Mouse (Mus musculus) intestine, embryonic 16.5 days (tissue): Measurements from ENCODE around the gene Ank3. TPM values are rescaled to one million over a fixed set of nuclear protein-coding genes. Genes with fewer than 3 reads are reported as not detected.

Source experiments
- ATAC-seq: fragments of 200-750 bp; cut with Nextera tagmentation; 2 replicates; pipeline ENCODE4 v1.8.0; 2017; ENCODE audit warnings: moderate TSS enrichment, moderate library complexity
- H3K27ac ChIP-seq: fragments of 300-500 bp; sonication (generic); 2 replicates; pipeline ENCODE4 v1.5.1; 2014; ENCODE audit warnings: mild to moderate bottlenecking, low read length
- H3K27me3 ChIP-seq: fragments of 300-500 bp; sonication (generic); replicated peaks from 2 replicates; pipeline ENCODE4 v1.6.1; 2014; ENCODE audit warnings: low read length, control low read depth, mixed read lengths; ENCODE audit not compliant: control insufficient read depth, insufficient read depth
- H3K36me3 ChIP-seq: fragments of 300-500 bp; sonication (generic); 2 replicates; pipeline ENCODE4 v1.6.1; 2014; ENCODE audit warnings: low read length, control low read depth; ENCODE audit not compliant: control insufficient read depth, insufficient read depth
- H3K4me1 ChIP-seq: fragments of 300-500 bp; sonication (generic); 2 replicates; pipeline ENCODE4 v1.6.1; 2014; ENCODE audit warnings: low read length, control low read depth, mixed read lengths; ENCODE audit not compliant: control insufficient read depth, insufficient read depth
- H3K4me2 ChIP-seq: fragments of 300-500 bp; sonication (generic); 2 replicates; pipeline ENCODE4 v1.6.1; 2014; ENCODE audit warnings: low read depth, low read length, control low read depth
- H3K4me3 ChIP-seq: fragments of 300-500 bp; sonication (generic); 2 replicates; pipeline ENCODE4 v1.5.1; 2014; ENCODE audit warnings: mild to moderate bottlenecking, low read length
- H3K9ac ChIP-seq: fragments of 300-500 bp; sonication (generic); 2 replicates; pipeline ENCODE4 v1.6.1; 2014; ENCODE audit warnings: low read depth, low read length
- H3K9me3 ChIP-seq: fragments of 300-500 bp; sonication (generic); 2 replicates; pipeline ENCODE4 v1.6.1; 2016; ENCODE audit warnings: low read length, control low read depth; ENCODE audit not compliant: control insufficient read depth
- WGBS: fragments of 180-500 bp; shearing (Covaris S2); extraction: QIAGEN DNeasy Blood & Tissue Kit; methylation state at CpG from one replicate; pipeline ENCODE4 v1.1.7; 2014; 5-methylcytosine and 5-hydroxymethylcytosine counted together
- polyA plus RNA-seq: library from polyadenylated mRNA; unstranded; fragments of >200 nt; fragmentation: Nextera tagmentation; extraction: Ambion mirVana; gene quantifications from 2 replicates; pipeline ENCODE4 v1.2.1, GENCODE M21; 2015

Gene Ank3
- polyA plus RNA-seq, 1 experiment from 2014 or later: 21.7 TPM

DNA sequence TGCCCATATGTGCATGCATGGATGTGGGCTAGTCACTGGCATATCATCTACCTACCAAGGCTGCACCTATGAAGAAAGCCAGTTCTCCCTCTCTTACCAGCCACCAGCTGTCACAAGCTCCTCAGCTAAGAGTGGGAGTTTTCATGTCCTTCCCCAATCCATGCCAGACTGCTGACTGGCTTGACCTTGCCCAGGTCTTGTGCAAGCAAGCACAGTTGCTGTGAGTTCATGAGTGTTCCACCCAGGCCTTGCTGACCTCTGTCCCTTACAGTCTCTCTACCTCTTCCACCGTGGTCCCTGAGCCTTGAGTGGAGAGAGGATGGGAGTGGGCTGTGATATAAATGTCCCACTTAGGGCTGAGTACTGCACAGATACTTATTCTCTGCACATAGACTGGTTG lies 287.8 kb downstream of the Ank3 start:
- Histone ChIP-seq H3K9ac (no peak overlapping the region), H3K27ac (no peak overlapping the region), H3K36me3 (no peaks in the 10 kb centered on the region), H3K9me3 (no peaks in the 10 kb centered on the region), H3K4me2 (no peak overlapping the region), H3K4me3 (no peak overlapping the region), H3K4me1 (peaks cover 6% of the 10 kb centered on the region; the same call in 1 of the 2 replicates), H3K27me3 (no peaks in the 10 kb centered on the region)
- no peak for ATAC-seq
- WGBS: 85% methylated on average over 1 of the region's 1 CpGs

DNA sequence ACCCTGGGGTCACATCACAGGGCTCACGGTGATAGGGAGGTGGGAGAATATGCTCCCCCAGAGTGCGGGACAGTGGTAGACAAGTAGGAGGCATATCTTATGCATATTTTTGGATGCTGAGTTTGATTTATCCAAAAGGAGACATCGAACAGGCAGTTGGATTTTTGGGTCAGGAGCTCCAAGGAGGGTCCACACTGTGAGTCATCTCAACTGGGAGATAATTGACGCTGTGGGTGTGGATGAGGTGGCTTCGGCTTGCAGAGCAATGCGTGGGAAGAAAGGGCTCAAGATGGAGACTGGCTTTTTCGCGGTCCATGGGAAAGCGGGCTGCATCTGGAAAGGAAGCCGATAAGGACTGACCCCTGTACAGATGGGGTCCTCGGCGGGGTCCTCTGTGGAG lies 290.5 kb downstream of the Ank3 start:
- no peaks in the 10 kb centered on the region for H3K36me3 ChIP-seq
- no peaks in the 10 kb centered on the region for H3K9me3 ChIP-seq
- H3K4me3 ChIP-seq: no peak overlapping the region
- no peak for ATAC-seq
- H3K4me2 ChIP-seq: no peak overlapping the region
- H3K4me1 ChIP-seq: peaks cover 6% of the 10 kb centered on the region; the same call in 1 of the 2 replicates
- 90% methylated on average over 12 of the region's 12 CpGs for WGBS
- H3K9ac ChIP-seq: no peak overlapping the region
- no peak overlapping the region for H3K27ac ChIP-seq
- H3K27me3 ChIP-seq: no peaks in the 10 kb centered on the region

DNA sequence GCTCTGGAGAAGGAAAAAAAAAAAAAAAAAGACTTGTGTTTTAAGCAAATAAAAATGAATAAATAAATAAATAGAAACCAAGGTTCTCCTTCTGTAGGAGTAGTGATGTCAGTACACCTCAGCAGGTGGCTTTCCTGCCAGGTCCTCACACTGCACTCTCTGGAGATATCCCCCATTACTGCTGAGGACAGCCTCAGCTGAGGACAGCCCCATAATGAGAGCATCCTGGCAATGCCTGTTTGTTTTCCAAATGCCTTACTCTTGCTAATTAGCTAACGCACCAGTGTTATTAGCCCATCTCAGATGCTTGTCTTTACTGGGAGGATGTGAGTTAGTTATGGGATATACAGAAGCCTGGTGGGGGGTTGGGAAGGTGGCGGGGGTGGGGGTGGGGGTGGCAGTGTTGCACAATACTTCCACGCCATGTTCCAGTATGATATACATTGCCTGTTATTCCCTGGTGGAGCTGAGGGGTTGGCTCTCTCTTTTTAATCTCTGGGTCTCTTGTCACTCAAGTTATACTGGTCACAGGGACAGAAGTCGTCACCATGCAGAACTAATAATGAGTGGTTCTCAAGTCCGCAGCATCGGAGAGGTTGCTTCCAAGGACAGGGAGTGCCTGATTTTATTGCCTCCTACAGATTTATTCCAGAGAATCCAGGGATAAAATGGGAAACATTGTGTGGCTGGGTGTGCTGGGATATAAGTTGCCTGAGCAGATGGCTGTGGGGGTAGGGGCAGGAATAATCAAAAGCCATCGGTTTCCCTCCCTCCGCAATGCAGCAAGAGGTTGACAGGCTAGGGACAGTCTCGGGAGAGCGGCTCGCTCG lies 291.8 kb downstream of the Ank3 start:
- Histone ChIP-seq H3K9me3 (peaks cover 4% of the 10 kb centered on the region; the same call in 1 of the 2 replicates), H3K9ac (no peak overlapping the region; the same call in 1 of the 2 replicates), H3K4me1 (peaks cover 6% of the 10 kb centered on the region; the same call in 1 of the 2 replicates), H3K27ac (no peak overlapping the region), H3K36me3 (no peaks in the 10 kb centered on the region), H3K27me3 (no peaks in the 10 kb centered on the region), H3K4me2 (peak overlapping the region; percentile 38), H3K4me3 (peak overlapping the region; percentile 16; the same call in 1 of the 2 replicates)
- ATAC-seq: peak; percentile 38; the same call in 1 of the 2 replicates
- WGBS: 21% methylated on average over 12 of the region's 12 CpGs

DNA sequence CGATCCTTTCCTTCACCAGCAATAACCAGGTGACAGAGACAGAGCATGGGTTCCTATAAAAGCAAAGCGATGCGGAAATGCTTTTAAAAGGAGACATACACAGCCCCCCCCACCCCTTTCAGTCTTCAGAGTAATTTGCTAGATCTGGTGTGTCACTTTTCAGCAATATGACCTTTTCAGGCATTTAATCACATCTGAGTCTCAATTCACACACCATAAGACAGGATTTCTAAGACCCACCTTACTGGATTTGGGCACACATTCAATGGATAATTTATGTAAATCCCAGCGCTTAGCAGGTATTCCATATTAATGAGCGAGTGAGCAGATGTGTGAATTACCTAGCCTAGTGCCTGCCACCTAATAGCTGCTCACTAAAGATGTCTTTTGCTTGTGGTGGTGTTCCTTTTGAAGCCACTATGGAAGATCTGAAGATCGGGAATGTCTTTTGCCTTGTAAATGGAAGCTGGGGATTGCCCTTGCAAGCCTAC lies 292.4 kb downstream of the Ank3 start:
- Histone ChIP-seq H3K4me2 (peak overlapping the region; percentile 38), H3K27ac (no peak overlapping the region), H3K9ac (no peak overlapping the region; the same call in 1 of the 2 replicates), H3K36me3 (no peaks in the 10 kb centered on the region), H3K27me3 (no peaks in the 10 kb centered on the region), H3K4me3 (peak overlapping the region; percentile 16; the same call in 1 of the 2 replicates), H3K9me3 (peaks cover 4% of the 10 kb centered on the region; the same call in 1 of the 2 replicates), H3K4me1 (peaks cover 6% of the 10 kb centered on the region; the same call in 1 of the 2 replicates)
- 29% methylated on average over 6 of the region's 6 CpGs for WGBS
- no peak for ATAC-seq

DNA sequence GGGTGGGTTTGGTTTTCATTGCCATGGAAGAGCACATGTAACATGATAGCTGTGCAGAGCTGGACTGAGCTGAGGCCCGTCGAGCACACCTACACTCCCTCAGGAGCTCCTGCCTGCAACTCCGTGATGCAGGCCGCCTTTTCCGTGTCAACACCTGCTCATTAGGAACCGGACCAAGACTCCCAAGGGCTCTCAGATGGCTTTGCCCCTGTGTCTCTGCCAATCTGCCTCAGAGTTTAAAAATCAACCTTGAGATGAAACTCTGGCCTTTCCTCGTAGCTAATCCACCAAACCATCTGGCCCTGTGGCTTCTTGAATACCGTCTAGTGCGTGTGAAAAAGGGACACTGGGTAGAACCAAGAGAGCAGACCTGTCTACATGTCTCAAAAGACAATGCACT lies 297.4 kb downstream of the Ank3 start:
- WGBS: 90% methylated on average over 9 of the region's 9 CpGs
- Histone ChIP-seq H3K4me1 (no peaks in the 10 kb centered on the region), H3K9me3 (peaks cover 4% of the 10 kb centered on the region; the same call in 1 of the 2 replicates), H3K9ac (no peak overlapping the region), H3K4me3 (no peak overlapping the region), H3K27ac (no peak overlapping the region), H3K36me3 (no peaks in the 10 kb centered on the region), H3K27me3 (no peaks in the 10 kb centered on the region), H3K4me2 (no peak overlapping the region)
- no peak for ATAC-seq

DNA sequence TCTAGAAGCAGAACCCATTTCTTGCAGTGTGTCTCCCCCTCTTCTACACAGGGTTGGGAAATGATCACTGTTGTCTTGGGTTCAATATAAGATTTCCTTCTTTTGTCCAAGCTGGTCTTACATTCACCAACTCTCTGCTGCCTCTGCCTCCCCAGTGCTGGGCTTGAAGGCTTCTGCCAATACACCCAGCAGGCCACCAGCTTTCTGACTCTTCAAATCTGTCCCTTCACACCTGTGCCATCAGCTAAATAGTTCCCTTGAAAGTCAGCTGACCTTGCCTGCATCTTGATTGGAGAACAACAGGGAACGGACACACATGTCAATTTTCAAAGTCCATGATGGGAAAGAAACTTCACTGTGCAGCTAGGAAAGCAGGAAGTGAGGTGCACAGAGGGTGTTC lies 300.1 kb downstream of the Ank3 start:
- no peak overlapping the region for H3K27ac ChIP-seq
- no peaks in the 10 kb centered on the region for H3K4me1 ChIP-seq
- WGBS: 73% methylated on average over 1 of the region's 1 CpGs
- no peak overlapping the region for H3K4me3 ChIP-seq
- H3K36me3 ChIP-seq: no peaks in the 10 kb centered on the region
- no peaks in the 10 kb centered on the region for H3K27me3 ChIP-seq
- H3K9me3 ChIP-seq: peaks cover 4% of the 10 kb centered on the region; the same call in 1 of the 2 replicates
- no peak for ATAC-seq
- no peak overlapping the region for H3K9ac ChIP-seq
- no peak overlapping the region for H3K4me2 ChIP-seq

DNA sequence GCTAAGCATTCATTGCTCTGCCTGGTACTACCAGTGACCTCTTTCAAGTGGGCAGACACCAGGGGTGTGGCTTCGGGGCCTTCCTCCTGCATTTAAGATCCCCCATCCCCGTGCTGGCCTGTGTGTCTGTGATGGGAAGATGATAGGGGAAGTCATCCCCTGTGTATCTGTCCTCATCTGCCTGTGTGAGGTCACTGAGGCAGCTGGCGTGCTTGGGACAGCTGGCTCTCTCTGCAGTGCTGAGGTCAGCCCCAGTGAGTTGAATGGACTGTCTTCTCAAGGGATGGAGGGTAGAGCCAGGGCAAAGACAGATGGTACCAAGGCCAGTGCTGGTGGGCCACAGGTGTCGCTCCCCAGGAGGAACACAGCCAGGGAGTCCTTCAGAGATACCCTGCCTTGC lies 302.7 kb downstream of the Ank3 start:
- Histone ChIP-seq H3K27ac (no peak overlapping the region), H3K36me3 (no peaks in the 10 kb centered on the region), H3K4me3 (no peak overlapping the region), H3K27me3 (no peaks in the 10 kb centered on the region), H3K4me2 (no peak overlapping the region), H3K4me1 (peaks cover 5% of the 10 kb centered on the region; the same call in 1 of the 2 replicates), H3K9ac (no peak overlapping the region), H3K9me3 (no peaks in the 10 kb centered on the region)
- no peak for ATAC-seq
- 45% methylated on average over 4 of the region's 4 CpGs for WGBS

DNA sequence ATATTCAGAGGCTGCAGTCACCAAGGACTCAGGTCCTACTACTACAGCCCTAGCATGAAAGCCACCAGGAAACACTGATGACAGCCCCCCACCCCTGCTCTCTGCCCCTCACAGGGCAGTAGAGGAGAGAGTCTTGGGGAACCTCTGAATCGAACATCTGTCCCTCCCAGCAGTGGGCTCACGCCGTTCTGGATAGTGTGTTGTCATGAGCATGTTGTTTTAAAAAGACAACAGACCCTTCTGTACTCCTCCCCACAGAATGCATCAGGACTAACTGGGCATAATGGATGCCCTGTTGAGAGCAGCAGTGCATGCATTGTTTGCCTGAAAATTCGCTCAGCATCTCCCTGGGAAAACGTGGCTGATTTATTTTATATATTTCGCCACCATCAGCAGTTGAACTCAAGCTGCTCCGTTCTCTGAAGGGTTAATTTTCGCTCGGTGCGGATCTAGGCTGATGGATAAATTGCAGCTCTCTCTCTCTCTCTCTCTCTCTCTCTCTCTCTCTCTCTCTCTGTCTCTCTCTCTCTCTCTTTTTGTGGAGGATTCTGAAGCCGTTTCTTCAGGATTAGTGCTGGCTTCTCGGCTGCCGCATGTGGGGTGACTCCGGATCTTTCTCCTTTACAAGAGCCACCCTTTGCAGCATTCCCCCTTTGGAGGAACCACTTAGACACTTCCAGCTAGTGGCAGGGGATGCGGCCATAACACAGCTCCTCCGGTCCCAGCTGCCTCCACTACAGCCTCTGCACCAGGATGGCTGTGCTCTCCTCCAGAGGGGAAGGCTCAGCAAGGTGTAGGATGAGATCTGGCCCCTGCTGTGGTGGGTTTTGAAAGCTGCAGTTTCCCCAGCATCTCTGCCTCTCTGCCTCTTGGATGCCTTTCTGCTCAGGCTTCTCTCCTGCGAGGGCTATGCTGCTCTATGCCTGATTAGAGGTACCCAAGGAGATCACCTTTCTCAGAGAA lies 307.5 kb downstream of the Ank3 start:
- Histone ChIP-seq H3K4me3 (peak overlapping the region; percentile 25), H3K9ac (peak overlapping the region; percentile 2), H3K4me1 (peaks cover 8% of the 10 kb centered on the region), H3K9me3 (no peaks in the 10 kb centered on the region), H3K36me3 (no peaks in the 10 kb centered on the region), H3K27ac (no peak overlapping the region), H3K4me2 (peak overlapping the region; percentile 43), H3K27me3 (no peaks in the 10 kb centered on the region)
- 22% methylated on average over 17 of the region's 17 CpGs for WGBS
- 0 out of 2 replicates have a peak, but pooled peaks have one; percentile 28 for ATAC-seq
